Mouse (Mus musculus) cortical plate, adult 2 months (tissue): Measurements from ENCODE around the gene Astn2. TPM values are rescaled to one million over a fixed set of nuclear protein-coding genes. Genes with fewer than 3 reads are reported as not detected.

ENCODE experiments used
- H3K27ac ChIP-seq: fragments of 200-500 bp; 2 replicates; pipeline ENCODE4 v1.5.1; 2012; ENCODE audit warnings: low read length, control low read depth, inconsistent platforms; ENCODE audit not compliant: insufficient read depth
- H3K4me1 ChIP-seq: fragments of 200-500 bp; 2 replicates; pipeline ENCODE4 v1.6.1; 2011; ENCODE audit warnings: low read length; ENCODE audit not compliant: control insufficient read depth, insufficient read depth
- H3K4me3 ChIP-seq: fragments of 200-500 bp; 2 replicates; pipeline ENCODE4 v1.5.1; 2011; ENCODE audit warnings: mild to moderate bottlenecking, low read length, control low read depth; ENCODE audit not compliant: insufficient read depth
- CTCF ChIP-seq: fragments of 200-500 bp; IDR thresholded peaks from 2 replicates; pipeline ENCODE4 v1.5.1; 2011; ENCODE audit warnings: mild to moderate bottlenecking, control low read depth, low read length; ENCODE audit not compliant: insufficient read depth; ENCODE audit errors: extremely low read depth
- POLR2A ChIP-seq: fragments of 200-500 bp; IDR thresholded peaks from 2 replicates; pipeline ENCODE4 v1.6.1; 2011; ENCODE audit warnings: mild to moderate bottlenecking, low read length, control low read depth; ENCODE audit not compliant: insufficient read depth; ENCODE audit errors: extremely low read depth
- polyA plus RNA-seq: library from polyadenylated mRNA; depleted of rRNA; stranded (reverse); fragments of >200 nt; gene quantifications from 2 replicates; pipeline ENCODE4 v1.2.3, GENCODE M21; 2012

Astn2 gene
- polyA plus RNA-seq, 1 experiment: 20.9 TPM

DNA sequence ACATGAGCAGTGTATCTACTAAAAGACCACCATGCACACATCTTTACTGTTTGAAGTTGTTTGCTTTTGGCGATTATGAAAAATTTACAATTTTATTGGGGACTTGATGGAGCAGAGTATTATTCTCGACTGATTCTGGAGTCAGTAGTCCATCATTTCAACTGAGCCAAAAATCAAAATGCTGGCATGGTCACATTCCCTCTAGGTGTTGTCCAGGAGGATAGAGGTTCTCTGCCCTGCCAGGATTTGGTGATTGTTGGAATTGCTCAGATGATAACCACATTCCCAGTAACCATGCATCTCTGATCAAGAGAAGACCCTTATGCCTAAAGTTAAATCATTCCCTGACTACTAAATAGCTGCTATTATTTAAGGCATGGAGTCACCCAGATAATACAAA lies 83.4 kb downstream of the Astn2 start:
- no peak for TF ChIP-seq CTCF
- TF ChIP-seq POLR2A: no peak
- Histone ChIP-seq H3K27ac (no peak overlapping the region), H3K4me3 (no peak overlapping the region), H3K4me1 (no peaks in the 10 kb centered on the region)

DNA sequence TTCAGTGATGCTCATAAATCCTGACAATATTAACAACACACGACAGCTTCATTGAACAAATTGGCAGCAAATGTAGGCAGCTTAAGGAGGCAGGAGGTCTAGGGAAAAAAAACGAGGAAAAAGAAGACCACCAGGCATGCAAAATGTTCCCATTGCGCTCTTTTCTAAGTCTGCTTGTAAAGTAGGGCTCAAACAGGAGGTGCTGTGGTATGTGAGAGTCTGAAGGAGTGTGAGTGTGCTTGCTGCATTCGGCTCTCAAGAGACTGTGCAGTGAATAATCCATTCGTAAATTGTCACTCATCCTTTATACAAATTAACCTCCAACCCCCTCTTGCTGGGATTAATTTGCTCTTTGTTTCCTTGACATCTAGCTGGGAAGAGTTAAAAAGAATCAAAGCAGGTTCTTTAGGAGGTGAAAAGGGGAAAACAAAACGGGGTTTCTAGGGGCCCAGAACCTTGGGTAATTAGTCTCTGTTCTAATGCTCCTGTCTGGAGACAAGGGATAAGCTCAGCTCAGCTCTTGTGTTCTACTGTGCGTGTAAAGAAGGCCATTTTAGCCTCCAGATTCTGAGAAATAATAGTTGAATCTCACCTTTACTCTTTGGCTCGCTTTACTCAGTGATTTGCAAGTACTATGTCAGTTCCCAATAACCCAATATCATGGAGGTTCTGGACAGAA lies 89.5 kb downstream of the Astn2 start:
- H3K4me3 ChIP-seq: no peak overlapping the region
- H3K4me1 ChIP-seq: no peaks in the 10 kb centered on the region; the same call in 1 of the 2 replicates
- TF ChIP-seq POLR2A: no peak
- TF ChIP-seq CTCF: no peak
- H3K27ac ChIP-seq: no peak overlapping the region

DNA sequence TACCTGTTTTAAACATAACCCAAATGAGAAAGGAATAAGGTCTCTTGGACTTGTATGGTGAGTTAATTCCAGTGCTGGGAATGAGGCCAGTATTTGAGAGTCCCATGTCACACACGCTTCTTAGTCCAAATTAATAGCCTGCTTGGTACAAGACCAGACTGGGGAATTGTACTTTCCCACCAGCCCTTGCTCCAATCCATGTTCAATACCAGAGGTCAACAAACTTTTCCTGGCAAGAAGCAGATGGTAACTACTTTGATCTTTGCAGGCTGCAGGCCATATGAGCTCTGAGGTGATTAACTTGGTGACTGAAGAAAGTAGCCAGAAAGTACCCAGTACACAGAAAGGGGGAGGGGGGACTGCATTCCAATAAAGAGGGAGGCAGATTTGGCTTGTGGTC lies 91.7 kb downstream of the Astn2 start:
- no peak overlapping the region for H3K4me3 ChIP-seq
- no peaks in the 10 kb centered on the region; the same call in 1 of the 2 replicates for H3K4me1 ChIP-seq
- H3K27ac ChIP-seq: no peak overlapping the region
- TF ChIP-seq CTCF (no peak), POLR2A (no peak)

DNA sequence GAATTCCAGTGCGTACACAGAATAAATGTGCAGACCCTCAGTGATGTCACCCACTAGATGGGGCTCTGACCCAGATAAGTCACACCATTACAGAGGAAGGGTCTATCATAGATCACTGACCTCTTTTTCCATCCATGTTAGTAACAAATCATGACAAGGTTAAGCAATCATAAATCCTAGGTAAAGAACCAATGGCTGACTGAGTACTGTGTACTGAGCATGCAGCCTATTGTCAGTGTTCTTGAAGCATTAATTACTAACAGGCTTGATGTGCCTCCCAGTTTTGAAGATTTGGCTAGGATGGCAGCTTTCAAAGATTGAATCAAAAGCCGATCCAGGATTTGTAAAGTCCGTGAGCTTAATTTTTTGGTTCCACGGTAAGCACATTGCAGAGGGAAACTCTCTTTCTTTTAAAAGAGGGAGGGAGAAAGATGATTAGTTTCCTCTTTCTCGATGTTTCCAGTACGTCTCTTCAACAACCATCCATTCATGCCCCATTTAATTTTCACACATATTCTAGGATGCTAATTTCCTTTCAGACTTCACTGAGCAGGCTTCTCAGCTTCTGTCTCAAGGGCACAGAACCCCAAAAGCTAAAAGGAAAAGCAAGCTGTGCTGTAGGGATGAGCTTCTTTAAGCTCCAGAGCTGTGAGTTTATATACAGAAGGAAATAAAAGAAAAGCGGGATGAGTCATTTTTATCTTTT lies 93.9 kb downstream of the Astn2 start:
- H3K27ac ChIP-seq: no peak overlapping the region
- no peaks in the 10 kb centered on the region; the same call in 1 of the 2 replicates for H3K4me1 ChIP-seq
- no peak overlapping the region for H3K4me3 ChIP-seq
- TF ChIP-seq POLR2A (no peak), CTCF (no peak)

DNA sequence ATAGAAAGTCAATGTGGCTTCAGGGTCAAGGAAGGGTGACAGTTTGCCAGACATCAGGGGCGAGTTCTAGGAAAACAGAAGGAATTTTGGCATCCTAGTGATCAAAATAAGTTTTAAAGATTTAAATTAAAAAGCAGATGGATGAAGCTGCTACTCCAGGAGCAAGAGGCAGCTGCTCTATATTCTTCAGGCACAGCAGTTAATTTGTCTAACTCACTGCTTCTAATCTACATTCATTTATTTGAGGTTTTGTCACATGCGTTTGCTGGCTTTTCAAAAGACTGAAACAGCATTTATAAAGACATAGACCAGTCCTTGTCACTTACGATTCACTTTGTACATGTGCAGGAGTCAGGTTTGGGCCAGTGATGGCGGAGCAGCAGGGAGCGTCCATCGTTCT lies 98.0 kb downstream of the Astn2 start:
- no peak for TF ChIP-seq POLR2A
- no peak for TF ChIP-seq CTCF
- Histone ChIP-seq H3K4me1 (peaks cover 2% of the 10 kb centered on the region; the same call in 1 of the 2 replicates), H3K4me3 (no peak overlapping the region), H3K27ac (no peak overlapping the region)

DNA sequence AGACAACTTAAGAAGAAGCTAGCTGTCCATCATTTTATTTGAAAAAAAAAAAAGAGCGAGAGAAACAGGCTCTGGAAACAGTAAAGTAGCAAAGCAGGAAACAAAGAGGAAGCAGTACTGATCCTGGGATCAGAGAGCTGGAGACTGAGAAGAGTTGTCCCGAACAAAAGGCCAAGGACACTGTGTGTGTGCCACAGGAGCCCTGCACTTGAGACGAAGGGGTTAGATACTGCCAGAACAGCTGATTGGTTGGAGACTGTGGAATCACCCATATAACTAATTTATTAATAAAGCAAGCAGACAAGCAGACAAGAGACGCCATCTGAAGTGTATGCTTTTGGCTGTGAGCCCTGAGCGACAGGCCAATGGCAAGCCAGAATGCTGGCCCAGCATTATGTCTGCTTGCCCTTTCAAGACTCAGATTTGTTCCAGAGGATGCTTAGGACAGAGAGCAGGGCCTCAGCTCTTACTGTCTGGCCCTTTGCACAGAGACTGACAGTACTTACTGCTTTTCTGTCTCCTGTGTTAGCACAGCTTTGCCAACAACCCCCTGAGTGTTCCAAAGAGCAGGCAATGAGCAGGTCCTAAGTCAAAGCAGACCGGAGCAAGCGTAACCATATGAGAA lies 101.6 kb downstream of the Astn2 start:
- H3K4me3 ChIP-seq: no peak overlapping the region
- TF ChIP-seq POLR2A (no peak), CTCF (no peak)
- no peak overlapping the region for H3K27ac ChIP-seq
- H3K4me1 ChIP-seq: peaks cover 2% of the 10 kb centered on the region; the same call in 1 of the 2 replicates

DNA sequence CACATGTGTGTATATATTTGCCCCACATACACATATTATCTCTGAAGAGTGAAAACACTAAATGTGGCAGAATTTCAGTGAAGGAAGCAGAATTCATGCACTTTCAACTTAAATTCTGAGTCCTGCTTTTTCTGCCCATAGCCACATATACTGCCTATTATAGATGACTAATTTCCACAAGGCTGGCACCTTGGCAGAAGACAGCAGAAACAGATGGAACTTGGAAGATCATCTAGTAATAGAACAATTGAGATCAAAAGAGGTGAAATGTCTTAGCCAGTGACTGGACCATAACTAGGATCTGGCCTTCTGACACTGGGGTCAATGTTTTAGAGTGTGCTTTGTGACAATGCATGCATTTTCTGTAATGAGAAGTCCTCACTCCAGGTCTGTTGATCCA lies 119.4 kb downstream of the Astn2 start:
- no peak for TF ChIP-seq CTCF
- Histone ChIP-seq H3K4me3 (no peak overlapping the region), H3K27ac (no peak overlapping the region), H3K4me1 (no peaks in the 10 kb centered on the region)

DNA sequence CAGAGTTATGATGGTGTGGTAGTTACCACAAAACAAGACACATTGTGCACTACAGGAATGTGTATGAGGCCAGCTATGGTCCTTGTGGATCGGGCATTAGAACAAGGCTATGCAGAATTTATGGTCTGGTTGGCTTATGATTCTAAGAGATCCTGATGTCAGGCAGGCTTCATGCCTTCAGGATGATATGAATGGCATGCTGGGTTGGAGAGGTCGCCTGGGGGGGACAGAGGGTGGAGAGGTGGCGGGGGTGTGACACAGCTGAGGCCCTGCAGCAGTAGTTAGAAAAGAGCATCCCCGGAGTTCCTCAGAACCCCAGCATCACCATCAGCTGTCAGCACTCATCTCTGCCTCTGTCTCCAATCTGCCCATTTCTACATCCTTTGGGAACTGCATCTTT lies 128.3 kb downstream of the Astn2 start:
- no peak for TF ChIP-seq CTCF
- no peak for TF ChIP-seq POLR2A
- Histone ChIP-seq H3K4me1 (no peaks in the 10 kb centered on the region; the same call in 1 of the 2 replicates), H3K27ac (no peak overlapping the region), H3K4me3 (no peak overlapping the region)

DNA sequence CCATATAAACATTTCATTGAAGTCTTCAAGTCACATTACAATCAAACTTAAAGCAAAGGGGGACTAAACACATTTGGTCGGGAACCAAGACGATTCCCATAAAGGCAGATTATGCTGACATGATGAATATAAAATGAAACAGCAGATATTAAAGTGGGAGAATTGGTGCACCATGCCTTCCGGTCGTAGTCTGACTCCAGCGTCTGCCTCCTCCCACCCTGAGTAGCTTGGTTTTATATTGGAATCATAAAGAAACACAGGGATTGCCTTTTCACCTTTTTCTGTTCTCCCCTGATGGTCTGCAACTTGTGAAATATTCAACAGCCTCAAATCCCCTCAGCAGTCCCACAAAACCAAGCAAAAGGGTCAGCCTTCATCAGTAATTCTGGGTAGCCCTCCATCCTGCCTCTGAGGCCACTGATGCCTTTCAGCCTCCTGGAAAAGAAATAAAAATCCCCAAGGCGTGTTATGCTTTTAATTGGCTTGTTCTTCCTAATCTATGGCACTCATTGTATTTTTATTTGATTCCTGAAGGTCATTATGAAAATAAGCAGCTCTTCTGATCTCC lies 132.8 kb downstream of the Astn2 start:
- no peak overlapping the region for H3K27ac ChIP-seq
- TF ChIP-seq POLR2A (no peak), CTCF (no peak)
- no peaks in the 10 kb centered on the region for H3K4me1 ChIP-seq
- no peak overlapping the region for H3K4me3 ChIP-seq

DNA sequence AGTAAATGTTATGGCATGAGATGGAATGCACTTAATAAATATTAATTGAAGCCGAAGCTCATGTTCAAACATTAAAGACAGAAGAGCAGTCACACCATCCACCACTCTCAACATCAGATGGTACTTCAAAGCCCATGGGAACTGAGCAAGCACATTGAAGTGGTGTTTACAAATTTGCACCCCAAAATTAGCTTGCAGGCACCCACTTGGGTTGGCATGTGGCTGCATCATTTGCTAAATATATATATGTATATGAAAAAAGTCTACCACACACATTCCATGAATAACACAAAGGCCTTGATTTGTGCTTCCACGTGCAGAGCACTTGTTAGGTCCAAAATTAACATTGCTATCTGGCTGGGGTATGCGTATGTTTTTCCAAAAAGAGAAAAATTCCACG lies 140.4 kb downstream of the Astn2 start:
- Histone ChIP-seq H3K27ac (no peak overlapping the region), H3K4me1 (no peaks in the 10 kb centered on the region; the same call in 1 of the 2 replicates), H3K4me3 (no peak overlapping the region)
- no peak for TF ChIP-seq CTCF
- no peak for TF ChIP-seq POLR2A
